Mouse (Mus musculus) lung, embryonic 16.5 days (tissue): ENCODE data around the gene Rgsl1. TPM values are rescaled to one million over a fixed set of nuclear protein-coding genes. Genes with fewer than 3 reads are reported as not detected.
A peak's percentile ranks its signal among the peaks of the same experiment; 100 is the strongest.

ENCODE experiments used
- ATAC-seq: fragments of 200-750 bp; cut with Nextera tagmentation; 2 replicates; pipeline ENCODE4 v1.8.0; 2017; ENCODE audit warnings: low read depth, mild to moderate bottlenecking, moderate library complexity
- H3K27ac ChIP-seq: fragments of 300-500 bp; sonication (generic); 2 replicates; pipeline ENCODE4 v1.5.1; 2014; ENCODE audit warnings: mild to moderate bottlenecking, control low read depth, low read length
- H3K27me3 ChIP-seq: fragments of 300-500 bp; sonication (generic); 2 replicates; pipeline ENCODE4 v1.6.1; 2014; ENCODE audit warnings: low read depth, low read length, mixed read lengths; ENCODE audit not compliant: control insufficient read depth, insufficient read depth
- H3K36me3 ChIP-seq: fragments of 300-500 bp; sonication (generic); 2 replicates; pipeline ENCODE4 v1.6.1; 2014; ENCODE audit warnings: low read length; ENCODE audit not compliant: control insufficient read depth, insufficient read depth
- H3K4me1 ChIP-seq: fragments of 300-500 bp; sonication (generic); replicated peaks from 2 replicates; pipeline ENCODE4 v1.6.1; 2014; ENCODE audit warnings: low read length, mixed read lengths; ENCODE audit not compliant: control insufficient read depth, insufficient read depth
- H3K4me2 ChIP-seq: fragments of 300-500 bp; sonication (generic); 2 replicates; pipeline ENCODE4 v1.6.1; 2014; ENCODE audit warnings: low read depth, low read length, control low read depth
- H3K4me3 ChIP-seq: fragments of 300-500 bp; sonication (generic); 2 replicates; pipeline ENCODE4 v1.5.1; 2014; ENCODE audit warnings: mild to moderate bottlenecking, low read length, control low read depth
- H3K9ac ChIP-seq: fragments of 300-500 bp; sonication (generic); 2 replicates; pipeline ENCODE4 v1.6.1; 2014; ENCODE audit warnings: low read length, control low read depth
- H3K9me3 ChIP-seq: fragments of 300-500 bp; sonication (generic); 2 replicates; pipeline ENCODE4 v1.6.1; 2016; ENCODE audit warnings: low read length; ENCODE audit not compliant: control insufficient read depth
- WGBS: fragments of 180-500 bp; shearing (Covaris S2); extraction: QIAGEN DNeasy Blood & Tissue Kit; methylation state at CpG from one replicate; pipeline ENCODE4 v1.1.7; 2014; 5-methylcytosine and 5-hydroxymethylcytosine counted together
- polyA plus RNA-seq: library from polyadenylated mRNA; unstranded; fragments of >200 nt; fragmentation: Nextera tagmentation; extraction: Ambion mirVana; gene quantifications from 2 replicates; pipeline ENCODE4 v1.2.1, GENCODE M21; 2015

Gene Rgsl1
- polyA plus RNA-seq, 1 experiment from 2014 or later = not detected

DNA sequence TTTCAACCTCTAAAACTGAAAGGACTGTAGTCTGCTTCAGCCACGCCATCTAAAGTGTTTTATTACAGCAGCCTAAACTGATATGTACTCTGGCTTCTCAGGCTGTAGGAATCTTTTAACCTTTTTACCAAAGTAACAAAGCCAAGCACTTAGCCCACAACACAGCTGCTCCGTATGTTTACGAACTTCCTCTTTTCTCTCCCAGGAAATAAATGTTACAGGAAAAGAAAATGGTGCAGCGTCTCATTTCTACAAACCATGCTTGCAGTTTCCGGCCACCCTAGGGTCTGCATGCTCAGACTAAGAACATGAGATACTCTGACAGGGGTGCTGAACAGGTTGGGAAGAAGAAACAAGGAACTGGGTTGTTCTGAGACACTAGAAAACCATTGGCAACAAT is 75.5 kb downstream of the Rgsl1 start:
- no peaks in the 10 kb centered on the region for H3K27me3 ChIP-seq
- H3K27ac ChIP-seq = no peak overlapping the region
- ATAC-seq = no peak
- H3K4me1 ChIP-seq = no peaks in the 10 kb centered on the region
- H3K36me3 ChIP-seq = no peaks in the 10 kb centered on the region
- 68% methylated on average over 5 of the region's 5 CpGs for WGBS
- H3K9ac ChIP-seq = no peak overlapping the region
- no peak overlapping the region for H3K4me2 ChIP-seq
- H3K4me3 ChIP-seq = no peak overlapping the region
- H3K9me3 ChIP-seq = no peaks in the 10 kb centered on the region

DNA sequence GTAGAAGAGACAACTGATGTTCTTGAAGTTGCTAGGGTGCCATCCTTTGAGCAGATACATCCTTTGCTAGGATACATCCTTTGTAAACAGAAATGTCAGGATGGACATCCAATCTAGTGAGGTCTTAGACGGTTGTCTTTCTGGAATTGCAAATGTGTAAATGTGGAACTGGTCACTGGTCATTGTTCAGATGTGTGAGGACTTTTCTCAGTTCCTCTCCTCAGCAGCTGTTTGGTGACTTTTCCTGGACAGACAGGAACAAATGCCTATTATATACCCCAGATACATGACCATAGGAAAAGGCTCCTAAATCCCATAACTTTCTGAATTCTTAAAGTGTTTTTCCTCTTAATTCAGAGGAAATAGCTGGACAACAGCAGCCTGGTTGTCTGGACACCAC is 76.7 kb downstream of the Rgsl1 start:
- no peak overlapping the region for H3K27ac ChIP-seq
- no peaks in the 10 kb centered on the region for H3K36me3 ChIP-seq
- H3K4me1 ChIP-seq = no peaks in the 10 kb centered on the region
- no peaks in the 10 kb centered on the region for H3K27me3 ChIP-seq
- no peak overlapping the region for H3K9ac ChIP-seq
- ATAC-seq = no peak
- H3K4me3 ChIP-seq = no peak overlapping the region
- no peaks in the 10 kb centered on the region for H3K9me3 ChIP-seq
- WGBS = 81% methylated on average over 1 of the region's 1 CpGs
- H3K4me2 ChIP-seq = no peak overlapping the region

DNA sequence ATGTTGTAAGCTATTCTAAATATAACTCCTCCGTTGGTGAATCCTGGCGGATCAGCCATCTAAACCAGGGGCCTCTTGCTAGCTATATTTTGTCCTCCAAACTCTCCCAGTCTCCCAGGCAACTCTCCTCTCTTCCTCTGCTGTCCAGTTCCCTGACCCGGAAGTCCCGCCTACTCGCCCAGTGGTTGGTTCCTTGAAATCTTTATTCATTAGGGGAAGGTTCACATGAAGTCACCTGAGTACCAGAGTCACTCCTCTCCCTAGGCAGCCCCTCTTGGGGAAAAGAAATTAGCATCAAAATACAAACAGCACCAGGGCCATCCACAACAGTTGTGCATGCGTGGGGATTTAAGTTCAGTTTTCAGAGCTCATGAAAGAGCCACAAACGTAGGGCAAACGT is 77.6 kb downstream of the Rgsl1 start:
- Histone ChIP-seq H3K4me3 (no peak overlapping the region), H3K9me3 (no peaks in the 10 kb centered on the region), H3K27ac (no peak overlapping the region), H3K9ac (no peak overlapping the region), H3K36me3 (no peaks in the 10 kb centered on the region), H3K4me1 (no peaks in the 10 kb centered on the region), H3K4me2 (no peak overlapping the region), H3K27me3 (no peaks in the 10 kb centered on the region)
- WGBS = 56% methylated on average over 8 of the region's 8 CpGs
- ATAC-seq = no peak

DNA sequence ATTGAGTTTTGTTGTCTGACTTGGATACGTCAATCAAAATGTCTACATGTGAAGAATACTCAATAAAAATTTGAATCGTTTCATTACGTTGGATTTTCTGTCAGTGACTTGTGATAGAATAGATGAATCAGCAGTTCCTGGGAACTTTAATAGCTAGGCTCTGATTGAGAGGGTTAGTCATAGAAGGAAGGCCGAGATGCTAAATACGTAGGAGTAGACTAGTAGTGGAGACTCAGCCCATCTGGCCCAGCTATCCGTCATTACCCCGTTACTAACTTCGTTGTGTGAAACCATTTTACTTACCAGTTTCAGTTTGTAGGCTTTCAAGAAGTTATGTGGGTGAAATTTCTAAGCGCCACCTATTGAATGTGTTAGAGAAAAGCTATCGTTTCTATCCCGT is 79.8 kb downstream of the Rgsl1 start:
- Histone ChIP-seq H3K4me1 (no peaks in the 10 kb centered on the region), H3K9me3 (no peaks in the 10 kb centered on the region), H3K27ac (no peak overlapping the region), H3K36me3 (no peaks in the 10 kb centered on the region), H3K4me3 (no peak overlapping the region), H3K27me3 (no peaks in the 10 kb centered on the region), H3K4me2 (no peak overlapping the region), H3K9ac (no peak overlapping the region)
- ATAC-seq = no peak
- 81% methylated on average over 11 of the region's 11 CpGs for WGBS

DNA sequence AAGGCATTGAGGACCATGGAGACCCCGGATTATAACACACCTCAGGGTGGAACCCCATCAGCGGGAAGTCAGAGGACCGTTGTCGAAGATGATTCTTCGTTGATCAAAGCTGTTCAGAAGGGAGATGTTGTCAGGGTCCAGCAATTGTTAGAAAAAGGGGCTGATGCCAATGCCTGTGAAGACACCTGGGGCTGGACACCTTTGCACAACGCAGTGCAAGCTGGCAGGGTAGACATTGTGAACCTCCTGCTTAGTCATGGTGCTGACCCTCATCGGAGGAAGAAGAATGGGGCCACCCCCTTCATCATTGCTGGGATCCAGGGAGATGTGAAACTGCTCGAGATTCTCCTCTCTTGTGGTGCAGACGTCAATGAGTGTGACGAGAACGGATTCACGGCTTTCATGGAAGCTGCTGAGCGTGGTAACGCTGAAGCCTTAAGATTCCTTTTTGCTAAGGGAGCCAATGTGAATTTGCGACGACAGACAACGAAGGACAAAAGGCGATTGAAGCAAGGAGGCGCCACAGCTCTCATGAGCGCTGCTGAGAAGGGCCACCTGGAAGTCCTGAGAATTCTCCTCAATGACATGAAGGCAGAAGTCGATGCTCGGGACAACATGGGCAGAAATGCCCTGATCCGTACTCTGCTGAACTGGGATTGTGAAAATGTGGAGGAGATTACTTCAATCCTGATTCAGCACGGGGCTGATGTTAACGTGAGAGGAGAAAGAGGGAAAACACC is 90.0 kb downstream of the Rgsl1 start:
- 47% methylated on average over 25 of the region's 25 CpGs for WGBS
- Histone ChIP-seq H3K9me3 (no peaks in the 10 kb centered on the region), H3K27ac (no peak overlapping the region), H3K36me3 (no peaks in the 10 kb centered on the region), H3K27me3 (no peaks in the 10 kb centered on the region), H3K9ac (no peak overlapping the region), H3K4me2 (peak overlapping the region; percentile 1), H3K4me1 (peaks cover 16% of the 10 kb centered on the region), H3K4me3 (peak overlapping the region; percentile 9; the same call in 1 of the 2 replicates)
- ATAC-seq = no peak

DNA sequence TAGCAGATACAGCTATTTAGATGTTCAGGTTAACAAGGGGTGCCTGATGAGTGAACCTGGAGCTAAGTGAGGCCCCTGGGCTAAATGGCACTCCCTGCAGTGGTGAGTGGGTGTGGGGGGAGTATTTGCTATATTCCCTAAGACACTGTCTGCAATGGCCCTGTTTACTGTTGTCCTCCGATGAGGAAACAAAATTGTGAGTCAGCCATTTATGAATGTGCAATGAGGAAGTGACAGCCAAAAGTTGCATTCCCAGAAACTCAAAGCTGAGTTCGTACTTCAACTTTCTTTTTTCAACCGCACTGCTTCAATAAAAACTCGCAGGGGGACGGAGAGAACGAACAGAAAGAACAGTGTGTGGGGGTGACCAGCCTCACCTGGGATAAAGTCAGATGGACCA is 91.4 kb downstream of the Rgsl1 start:
- WGBS = 72% methylated on average over 6 of the region's 6 CpGs
- no peaks in the 10 kb centered on the region for H3K27me3 ChIP-seq
- H3K36me3 ChIP-seq = no peaks in the 10 kb centered on the region
- peak overlapping the region; percentile 80 for H3K27ac ChIP-seq
- H3K9ac ChIP-seq = peak overlapping the region; percentile 64
- H3K9me3 ChIP-seq = no peaks in the 10 kb centered on the region
- H3K4me3 ChIP-seq = peak overlapping the region; percentile 53
- H3K4me1 ChIP-seq = peaks cover 25% of the 10 kb centered on the region
- peak overlapping the region; percentile 76 for H3K4me2 ChIP-seq
- no peak for ATAC-seq

DNA sequence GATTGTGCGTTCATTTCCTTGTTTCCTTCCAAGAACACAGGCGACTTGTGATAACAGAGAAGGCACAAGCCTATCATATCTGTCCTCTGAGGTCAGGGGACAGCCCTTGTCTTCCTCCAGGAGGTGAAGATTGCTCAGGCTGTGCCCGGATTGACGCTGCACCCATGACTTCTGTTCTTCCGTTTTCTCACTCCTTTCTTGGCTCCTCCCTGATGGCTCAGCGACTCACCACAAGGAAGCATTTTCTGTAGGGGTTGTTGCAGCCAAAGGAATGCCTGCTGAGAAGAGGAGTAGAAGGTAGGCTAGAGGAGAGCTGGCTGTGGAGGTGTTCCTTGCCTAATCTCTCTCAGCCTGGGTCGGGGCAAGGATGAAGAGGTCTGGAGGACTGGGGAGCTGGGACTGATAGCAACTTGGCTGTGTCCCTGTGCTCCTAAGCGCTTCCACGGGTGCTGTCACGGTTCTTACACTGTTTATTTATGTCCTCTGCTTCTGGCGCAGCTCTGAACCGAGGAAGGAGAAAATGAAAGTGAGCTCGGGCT is 92.1 kb downstream of the Rgsl1 start:
- H3K9me3 ChIP-seq = no peaks in the 10 kb centered on the region
- H3K27me3 ChIP-seq = no peaks in the 10 kb centered on the region
- peak overlapping the region; percentile 64 for H3K9ac ChIP-seq
- peak; percentile 16; the same call in 1 of the 2 replicates for ATAC-seq
- H3K36me3 ChIP-seq = no peaks in the 10 kb centered on the region
- WGBS = 10% methylated on average over 13 of the region's 13 CpGs
- peak overlapping the region; percentile 76 for H3K4me2 ChIP-seq
- peaks cover 25% of the 10 kb centered on the region for H3K4me1 ChIP-seq
- peak overlapping the region; percentile 53 for H3K4me3 ChIP-seq
- H3K27ac ChIP-seq = peak overlapping the region; percentile 80

DNA sequence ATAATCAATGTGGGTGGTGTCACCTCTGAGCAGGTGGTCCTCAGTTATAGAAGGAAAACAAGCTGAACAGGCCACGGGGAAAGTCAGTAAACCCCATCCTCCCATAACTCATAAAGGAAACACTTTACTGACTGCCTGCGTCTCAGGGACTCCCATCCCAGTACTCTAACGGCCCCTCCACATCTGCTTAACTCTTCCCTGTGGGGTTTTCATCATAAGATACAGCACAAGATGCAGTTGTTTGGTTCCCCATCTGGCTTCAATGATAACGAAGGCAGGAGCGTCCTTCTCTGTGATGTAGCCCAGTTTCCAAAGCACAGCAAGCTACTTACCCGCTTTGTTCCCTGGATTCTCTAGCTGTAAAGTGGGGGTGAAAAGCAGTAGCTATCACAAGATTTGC is 93.9 kb downstream of the Rgsl1 start:
- 44% methylated on average over 6 of the region's 6 CpGs for WGBS
- Histone ChIP-seq H3K9me3 (no peaks in the 10 kb centered on the region), H3K4me2 (peak overlapping the region; percentile 59), H3K27ac (no peak overlapping the region), H3K36me3 (no peaks in the 10 kb centered on the region), H3K9ac (peak overlapping the region; percentile 58), H3K4me1 (peaks cover 25% of the 10 kb centered on the region), H3K4me3 (no peak overlapping the region; the same call in 1 of the 2 replicates), H3K27me3 (no peaks in the 10 kb centered on the region)
- no peak for ATAC-seq

DNA sequence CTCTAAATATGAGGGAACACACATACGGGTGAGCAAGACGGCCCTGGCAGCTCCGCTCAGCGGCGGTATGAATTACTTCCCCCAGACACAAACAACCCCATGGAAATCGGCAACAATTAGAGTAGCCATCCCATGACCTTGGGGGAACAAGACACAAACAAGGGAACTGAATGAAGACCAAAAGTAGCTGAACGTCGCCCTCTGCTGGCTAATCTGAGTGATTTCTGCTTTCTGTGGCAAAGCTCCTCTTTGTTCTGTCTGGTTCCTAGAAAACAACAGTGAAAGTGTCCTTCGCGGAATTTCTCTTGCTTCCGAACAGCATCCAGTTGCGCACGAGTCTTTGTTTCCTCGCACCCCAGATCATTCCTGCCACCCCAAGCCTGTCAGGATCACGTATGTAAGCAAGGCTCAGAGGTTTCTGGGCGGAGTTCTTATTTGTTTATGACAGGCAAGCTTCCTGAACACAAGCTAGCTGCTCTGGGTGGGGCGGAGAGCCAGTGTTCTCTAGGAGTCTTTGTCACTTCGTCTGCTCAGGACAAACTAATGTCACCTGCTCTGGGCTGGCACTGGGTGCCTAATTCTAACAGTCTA is 94.6 kb downstream of the Rgsl1 start, which contains the start of gene Rnasel:
TSS of gene Rnasel (plus strand) at position 216 of the 591 bp plus-strand sequence.
- H3K4me3 ChIP-seq = peak within 1 kb of the TSS; percentile 48
- peak within 1 kb of the TSS; percentile 58 for H3K9ac ChIP-seq
- H3K27ac ChIP-seq = peak within 1 kb of the TSS; percentile 75
- no peaks in the 10 kb centered on the region for H3K36me3 ChIP-seq
- peaks cover 25% of the 10 kb centered on the region for H3K4me1 ChIP-seq
- peak; percentile 59 for ATAC-seq
- 2% methylated on average over 18 of the region's 18 CpGs for WGBS
- no peaks in the 10 kb centered on the region for H3K9me3 ChIP-seq
- peak within 1 kb of the TSS; percentile 59 for H3K4me2 ChIP-seq
- no peaks in the 10 kb centered on the region for H3K27me3 ChIP-seq
